Mouse (Mus musculus): ENCODE measurements around the gene Abhd6.

GRCm38 (mm10) chr14:8044786-8045185 is 42.1 kb downstream of the Abhd6 start:
- TF ChIP-seq ZC3H11A (IDR thresholded peaks at IDR 0.05; ENCODE audit: borderline replicate concordance, low read depth, low read length) (no peak), ZNF384 (IDR thresholded peaks at IDR 0.05; ENCODE audit: low read depth, low read length) (no peak), MAFK (IDR thresholded peaks at IDR 0.05; ENCODE audit: insufficient read depth, low read depth, low read length) (no peak)

Measured in ES-E14 (cell line).